Mouse (Mus musculus): ENCODE data around the gene Csgalnact2. TPM values are rescaled to one million over a fixed set of nuclear protein-coding genes. Genes with fewer than 3 reads are reported as not detected.

Gene Csgalnact2
- total RNA-seq, 2 experiments from 2014 or later = 11.5 to 12.8 TPM

- no peak for DNase-seq (ENCODE audit: low spot score in 2 of 2)
- intact Hi-C loops (cut with DNase I) = no loop called here
These were observed 11.6 kb upstream of the Csgalnact2 start for GRCm38 (mm10) chr6:118150538-118150937.

- DNase-seq (ENCODE audit: low spot score in 2 of 2) = no peak
- intact Hi-C loops (cut with DNase I) = no loop called here
These were observed 11.2 kb upstream of the Csgalnact2 start for GRCm38 (mm10) chr6:118150128-118150527.

GRCm38 (mm10) chr6:118140961-118141360 lies 2.0 kb upstream of the Csgalnact2 start:
- intact Hi-C loops (cut with DNase I) = no loop called here

DNA sequence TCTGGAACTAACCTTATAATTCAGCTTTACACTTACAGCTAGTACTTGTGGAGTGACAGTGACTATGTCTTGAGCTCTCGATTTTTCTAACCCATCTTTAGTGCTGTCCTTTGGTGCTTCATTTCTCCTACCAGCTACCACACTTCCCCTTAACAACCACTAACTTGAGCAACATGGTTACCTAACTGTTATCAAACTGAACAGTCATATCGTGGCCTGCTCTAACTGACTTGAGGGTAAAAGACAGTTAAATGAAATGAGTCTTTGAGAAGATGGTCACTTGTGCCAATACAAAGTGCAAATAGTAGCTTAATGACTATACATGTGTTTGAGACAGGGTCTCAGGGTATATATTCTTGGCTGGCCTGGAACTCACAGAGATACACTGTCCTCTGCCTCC lies 1.8 kb downstream of the Csgalnact2 start:
- intact Hi-C loops (cut with DNase I) = no loop called here
- DNase-seq (ENCODE audit: low spot score in 2 of 2) = no peak

More at GRCm38 (mm10) chr6:118140961-118141360, 2.0 kb upstream of the Csgalnact2 start:
- DNase-seq (ENCODE audit: low spot score in 2 of 2) = no peak

GRCm38 (mm10) chr6:118134461-118134860 lies 4.5 kb downstream of the Csgalnact2 start:
- intact Hi-C loops (cut with DNase I) = no loop called here
- no peak for DNase-seq (ENCODE audit: low spot score in 2 of 2)

- no peak for DNase-seq (ENCODE audit: low spot score in 2 of 2)
- intact Hi-C loops (cut with DNase I) = no loop called here
These were observed 8.9 kb downstream of the Csgalnact2 start for GRCm38 (mm10) chr6:118130022-118130421.

DNA sequence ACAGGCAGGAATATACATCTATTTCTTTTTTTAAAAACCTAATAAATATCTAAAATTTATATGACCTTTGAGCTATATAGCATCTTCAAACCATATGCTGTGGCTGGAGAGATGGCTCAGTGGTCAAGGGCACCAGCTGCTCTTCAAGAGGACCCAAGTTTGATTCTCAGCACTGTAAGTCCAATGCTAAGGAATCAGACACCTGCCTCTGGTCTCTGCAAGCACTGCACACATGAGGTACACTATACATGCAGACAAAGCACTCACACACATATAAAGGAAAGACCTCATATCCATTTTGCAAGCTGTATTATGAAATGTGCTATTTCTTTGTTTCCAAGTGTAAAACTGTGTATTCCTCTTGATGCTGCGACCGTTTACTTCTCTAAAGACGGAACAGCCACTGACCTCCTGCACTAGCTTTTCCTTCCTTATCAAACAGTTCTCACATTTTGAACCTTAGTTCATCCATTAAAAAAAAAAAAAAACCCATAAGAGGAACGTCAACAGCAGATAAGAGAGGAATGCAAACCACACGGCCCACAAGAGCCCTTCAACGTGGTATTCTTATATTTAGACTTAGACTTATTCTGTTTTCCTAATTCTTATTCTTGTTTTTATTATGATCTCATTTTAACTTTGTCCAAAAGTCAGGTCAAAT lies 11.0 kb downstream of the Csgalnact2 start:
- no peak for DNase-seq (ENCODE audit: low spot score in 2 of 2)
- intact Hi-C loops (cut with DNase I) = no loop called here

DNA sequence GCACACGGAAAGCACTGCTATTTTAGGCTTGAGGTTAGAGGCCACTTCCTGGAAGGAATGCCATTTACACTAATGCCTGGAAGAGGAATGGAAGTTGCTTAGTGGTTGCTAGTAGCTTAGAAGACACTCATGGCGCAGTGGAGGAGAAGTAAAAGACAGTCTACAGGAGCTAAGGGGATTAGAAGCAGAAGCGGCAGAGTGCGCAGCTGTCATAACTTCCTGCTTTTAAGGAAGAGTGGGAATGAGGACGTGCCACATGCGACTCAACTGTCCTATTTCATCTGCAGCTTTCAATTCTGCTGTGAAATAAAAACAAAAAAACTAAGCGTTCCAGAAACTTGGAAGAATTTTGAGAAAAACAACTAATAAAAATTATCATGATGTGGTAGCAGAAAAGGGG lies 11.7 kb downstream of the Csgalnact2 start:
- intact Hi-C loops (cut with DNase I) = no loop called here
- DNase-seq (ENCODE audit: low spot score in 2 of 2) = no peak

- intact Hi-C loops (cut with DNase I) = no loop called here
- no peak for DNase-seq (ENCODE audit: low spot score in 2 of 2)
These were observed 12.4 kb downstream of the Csgalnact2 start for GRCm38 (mm10) chr6:118126577-118126976.

GRCm38 (mm10) chr6:118122767-118123166 lies 16.2 kb downstream of the Csgalnact2 start:
- intact Hi-C loops (cut with DNase I) = no loop called here
- no peak for DNase-seq (ENCODE audit: low spot score in 2 of 2)

DNA sequence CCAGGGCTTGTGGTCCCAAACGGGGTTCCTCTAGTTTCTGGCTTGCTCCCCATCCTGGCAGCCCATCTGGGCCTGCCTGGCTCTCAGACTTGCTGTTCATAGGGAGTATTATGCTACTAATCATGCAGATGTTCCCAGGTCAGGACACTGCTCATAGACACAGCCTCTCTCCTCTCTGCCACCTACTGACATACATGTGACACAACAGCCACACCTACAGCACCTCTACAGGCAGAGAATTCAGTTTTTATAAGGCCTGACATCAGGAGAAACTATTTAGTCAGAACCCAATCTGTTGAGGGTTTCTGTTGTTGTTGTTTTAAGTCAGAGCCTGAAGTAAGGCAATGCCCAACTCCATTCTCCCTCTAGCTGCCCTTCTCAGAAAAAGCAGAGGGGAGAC lies 27.1 kb downstream of the Csgalnact2 start:
- intact Hi-C loops (cut with DNase I) = no loop called here
- DNase-seq (ENCODE audit: low spot score in 2 of 2) = no peak

DNA sequence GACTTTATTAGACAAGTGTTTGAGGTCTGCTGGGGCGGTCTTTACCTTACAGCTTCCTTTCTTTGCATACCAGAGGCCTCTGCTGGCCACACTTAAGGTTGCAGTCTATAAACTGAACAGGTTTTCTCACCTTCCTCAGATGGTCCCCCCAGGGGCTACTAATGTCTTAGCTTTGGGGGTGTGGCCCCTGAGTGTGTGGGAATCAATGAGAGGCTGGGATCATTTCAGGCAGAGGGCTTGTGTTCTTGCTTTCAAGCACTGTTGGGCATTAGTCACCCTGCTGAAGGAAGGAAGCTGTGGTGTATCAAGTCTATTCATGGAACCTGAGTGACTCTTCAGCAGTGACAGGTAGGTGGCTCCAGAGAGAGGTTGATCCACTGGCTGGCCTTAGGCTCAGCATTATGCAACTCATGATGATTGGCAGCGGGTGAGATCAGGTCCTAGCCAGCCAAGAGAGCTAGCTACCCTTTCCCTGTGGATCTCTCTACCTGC lies 39.6 kb downstream of the Csgalnact2 start:
- intact Hi-C loops (cut with DNase I) = loop anchor here (5.0 kb wide), 1 partner anchor 167 kb away; no protein-coding TSS in a partner anchor
- DNase-seq (ENCODE audit: low spot score in 2 of 2) = no peak

DNA sequence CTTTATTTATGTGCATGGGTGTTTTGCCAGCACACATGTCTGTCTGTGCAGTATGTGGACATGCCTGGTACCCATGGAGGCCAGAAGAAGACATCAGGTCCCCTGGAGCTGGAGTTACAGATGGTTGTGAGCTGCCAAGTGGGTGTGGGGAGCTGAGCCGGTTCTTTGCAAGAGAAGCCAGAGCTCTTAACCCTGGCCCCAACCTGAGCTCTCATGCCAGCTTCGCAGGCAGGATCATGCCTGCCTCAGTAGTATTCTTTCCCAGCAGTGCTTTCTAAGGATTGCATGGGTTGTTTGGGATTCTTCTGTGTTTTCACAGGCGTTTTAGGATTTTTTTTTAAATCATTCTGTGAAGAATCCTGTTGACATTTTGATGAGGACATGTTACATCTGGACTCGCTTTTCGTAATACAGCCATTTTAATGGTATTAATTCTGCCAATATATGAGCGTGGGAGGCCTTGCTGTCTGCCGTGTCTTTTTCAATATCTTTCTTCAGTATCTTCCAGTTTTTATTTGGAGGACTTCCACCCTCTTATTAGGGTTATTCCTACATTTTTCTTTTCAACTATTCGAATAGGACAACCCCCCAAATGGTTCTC lies 41.1 kb downstream of the Csgalnact2 start:
- DNase-seq (ENCODE audit: low spot score in 2 of 2) = no peak
- intact Hi-C loops (cut with DNase I) = loop anchor here (5.0 kb wide), 1 partner anchor 166 kb away; no protein-coding TSS in a partner anchor

DNA sequence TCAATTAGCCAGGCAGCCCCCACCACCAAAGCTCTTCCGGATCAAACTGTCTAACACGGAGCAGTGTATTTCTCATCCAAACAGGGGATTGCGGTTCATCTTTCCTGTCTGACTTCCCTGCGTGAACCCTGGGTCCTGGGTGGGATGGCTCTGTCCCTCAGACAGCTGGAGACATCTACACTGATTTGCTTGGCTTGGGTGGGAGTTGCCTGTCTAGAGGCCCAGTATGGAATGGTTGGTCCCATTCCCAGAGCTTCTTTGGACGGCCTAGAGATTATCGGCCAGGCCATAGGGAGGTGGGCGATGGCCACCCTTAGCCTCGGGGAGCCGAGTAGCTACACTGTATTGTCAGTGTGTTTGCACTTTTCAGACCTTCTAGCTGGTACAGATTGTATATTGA lies 48.1 kb downstream of the Csgalnact2 start:
- intact Hi-C loops (cut with DNase I) = no loop called here

DNA sequence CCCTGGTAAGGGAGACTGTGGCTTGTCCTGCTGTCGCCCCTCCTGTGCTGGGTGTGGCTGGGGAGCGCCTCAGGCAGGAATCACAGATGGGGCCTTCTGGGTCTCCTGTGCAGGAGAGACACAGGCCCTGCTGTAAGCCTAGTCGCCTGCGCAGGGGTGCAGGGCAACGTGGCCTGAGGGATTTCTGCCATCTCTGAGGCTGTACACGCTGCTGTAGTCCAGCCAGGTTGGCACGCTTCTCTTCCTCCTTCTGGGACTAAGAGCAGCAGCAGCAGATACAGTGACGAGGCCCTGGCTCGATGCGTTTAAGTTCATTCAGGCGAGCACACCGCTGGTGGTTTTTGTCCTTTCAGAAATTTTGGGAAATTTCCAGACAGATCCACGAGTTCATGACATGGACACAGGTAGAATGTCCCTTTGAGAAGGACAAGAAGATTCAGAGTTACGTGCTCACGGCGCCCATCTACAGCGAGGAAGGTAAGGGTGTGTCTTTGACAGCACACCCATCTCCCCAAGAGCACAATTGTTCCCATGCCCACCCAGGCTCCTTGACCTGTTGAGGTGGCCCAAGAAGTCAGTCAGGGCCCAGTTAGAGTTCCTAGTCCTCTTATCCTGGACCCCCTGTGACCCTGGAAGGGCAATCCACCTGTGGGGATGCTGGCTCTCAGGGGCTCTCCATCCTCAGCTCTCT lies 50.0 kb downstream of the Csgalnact2 start:
- intact Hi-C loops (cut with DNase I) = no loop called here
- DNase-seq (ENCODE audit: low spot score in 2 of 2) = no peak

More for the DNA sequence above, 48.1 kb downstream of the Csgalnact2 start:
- no peak for DNase-seq (ENCODE audit: low spot score in 2 of 2)

DNA sequence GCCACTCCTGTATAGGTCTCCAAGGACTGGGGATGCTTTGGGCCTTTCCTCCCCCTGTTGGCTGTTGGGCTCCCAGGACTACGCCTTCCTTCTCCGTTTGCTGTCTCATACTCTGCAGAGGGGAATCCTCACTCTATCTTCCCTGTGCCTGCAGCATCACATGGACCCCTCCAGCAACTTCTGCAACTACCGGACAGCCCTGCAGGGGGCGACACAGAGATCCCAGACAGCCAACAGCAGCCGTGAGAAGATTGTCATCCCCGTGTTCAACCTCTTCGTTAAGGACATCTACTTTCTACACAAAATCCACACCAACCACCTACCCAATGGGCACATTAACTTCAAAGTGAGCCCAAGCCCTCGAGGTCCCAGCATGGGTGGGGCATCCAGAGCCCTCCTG lies 51.0 kb downstream of the Csgalnact2 start:
- DNase-seq (ENCODE audit: low spot score in 2 of 2) = peak in 1 of 2 experiments; percentile 83
- intact Hi-C loops (cut with DNase I) = no loop called here

DNA sequence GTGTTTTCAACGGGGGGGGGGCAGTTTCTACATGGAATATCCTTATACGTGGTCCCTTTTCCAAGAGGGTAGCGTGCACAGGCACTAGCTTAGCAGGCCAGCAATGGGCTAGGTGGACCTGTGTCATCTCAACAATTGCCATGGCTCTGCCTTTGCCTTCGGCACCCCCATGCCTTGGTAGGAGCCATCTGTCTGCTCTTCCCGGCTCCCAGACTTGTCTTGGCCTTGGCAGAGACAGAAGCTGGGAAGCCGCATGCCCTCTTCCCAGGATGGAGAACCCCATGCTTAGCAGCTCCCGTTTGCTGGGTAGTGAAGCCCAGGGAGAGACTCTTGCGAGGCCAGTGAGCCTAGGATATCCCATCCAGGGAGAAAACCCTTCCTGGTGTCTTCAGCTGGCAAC lies 54.3 kb downstream of the Csgalnact2 start:
- intact Hi-C loops (cut with DNase I) = no loop called here
- no peak for DNase-seq (ENCODE audit: low spot score in 2 of 2)

DNA sequence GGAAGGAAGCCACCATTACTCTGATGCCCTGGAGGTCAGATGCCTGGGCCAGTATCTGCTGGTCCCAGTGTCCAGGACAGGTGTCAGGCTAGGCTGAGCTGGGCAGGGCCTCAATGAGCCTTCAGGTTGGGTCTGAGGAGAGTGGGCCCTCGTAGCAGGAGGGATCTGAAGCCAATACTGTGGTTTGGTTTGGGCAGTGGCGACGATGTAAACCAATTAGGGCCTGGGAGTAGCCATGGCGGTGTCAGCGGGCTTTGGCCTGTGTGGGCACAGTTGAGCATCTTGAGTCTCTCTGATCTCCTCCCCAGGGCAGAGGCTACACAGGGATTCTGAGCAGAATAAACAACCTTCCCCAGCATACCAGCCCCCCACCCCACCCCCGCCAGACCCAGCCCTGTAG lies 55.3 kb downstream of the Csgalnact2 start:
- DNase-seq (ENCODE audit: low spot score in 2 of 2) = no peak
- intact Hi-C loops (cut with DNase I) = no loop called here

DNA sequence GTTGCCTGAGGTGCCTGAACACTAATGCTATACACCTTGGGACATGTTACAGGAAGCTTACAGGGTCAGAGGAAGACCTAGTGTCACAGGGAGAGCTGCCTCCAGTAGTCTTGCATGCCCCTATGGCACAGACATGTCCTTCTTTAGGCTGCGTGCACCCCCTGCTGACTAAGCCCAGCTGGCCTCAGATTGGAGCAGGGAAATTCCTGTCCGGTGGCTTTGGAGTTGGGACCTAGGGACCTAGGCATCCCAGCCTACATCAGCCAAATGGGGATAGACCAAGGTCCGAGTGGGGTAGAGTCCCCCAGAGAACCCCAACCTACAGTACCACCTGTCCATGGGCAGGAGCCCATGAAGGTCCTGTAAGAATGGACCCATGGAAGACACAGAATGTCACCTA lies 56.6 kb downstream of the Csgalnact2 start:
- no peak for DNase-seq (ENCODE audit: low spot score in 2 of 2)
- intact Hi-C loops (cut with DNase I) = no loop called here

- no peak for DNase-seq (ENCODE audit: low spot score in 2 of 2)
- intact Hi-C loops (cut with DNase I) = no loop called here
These were observed 58.2 kb downstream of the Csgalnact2 start for GRCm38 (mm10) chr6:118080711-118081110.
